Mouse (Mus musculus): ENCODE measurements around the gene Nup50.

Nup50 gene

GRCm38 (mm10) chr15:84922884-84923507 lies at the start of gene Nup50:
TSS of gene Nup50 (plus strand) at chr15:84923411.
- DNase-seq = peak; percentile 100

GRCm38 (mm10) chr15:84873867-84874266 lies 49.3 kb upstream of the Nup50 start:
- no peak for DNase-seq

GRCm38 (mm10) chr15:84877029-84877815 lies 46.0 kb upstream of the Nup50 start:
- DNase-seq = no peak

GRCm38 (mm10) chr15:84888066-84888465 lies 35.1 kb upstream of the Nup50 start:
- peak; percentile 58 to 69 for DNase-seq

- DNase-seq = no peak
Measured at GRCm38 (mm10) chr15:84891246-84891645, 32.0 kb upstream of the Nup50 start.

- DNase-seq = peak; percentile 88 to 90
Measured at GRCm38 (mm10) chr15:84891658-84892057, 31.6 kb upstream of the Nup50 start.

- peak; percentile 13 to 38 for DNase-seq
Measured at GRCm38 (mm10) chr15:84896216-84896615, 27.0 kb upstream of the Nup50 start.

GRCm38 (mm10) chr15:84896664-84897063 lies 26.5 kb upstream of the Nup50 start:
- no peak for DNase-seq

- peak; percentile 41 to 45 for DNase-seq
Measured at GRCm38 (mm10) chr15:84898077-84898476, 25.1 kb upstream of the Nup50 start.

GRCm38 (mm10) chr15:84903843-84904385 lies 19.3 kb upstream of the Nup50 start:
- DNase-seq = no peak

GRCm38 (mm10) chr15:84913201-84913600 lies 10.0 kb upstream of the Nup50 start:
- no peak for DNase-seq

- DNase-seq = no peak
Measured at GRCm38 (mm10) chr15:84919938-84920337, 3.3 kb upstream of the Nup50 start, which contains the start of gene Gm29666. TSS of gene Gm29666 (minus strand) at chr15:84920038.

- no peak for DNase-seq
Measured at GRCm38 (mm10) chr15:84923508-84924181, 434 bp downstream of the Nup50 start.

GRCm38 (mm10) chr15:84924781-84925315 lies 1.6 kb downstream of the Nup50 start:
- peak; percentile 60 to 77 for DNase-seq

GRCm38 (mm10) chr15:84925495-84926018 lies 2.3 kb downstream of the Nup50 start:
- no peak for DNase-seq

- no peak for DNase-seq
Measured at GRCm38 (mm10) chr15:84932351-84932750, 9.1 kb downstream of the Nup50 start.

GRCm38 (mm10) chr15:84934901-84935300 lies 11.7 kb downstream of the Nup50 start:
- DNase-seq = no peak

GRCm38 (mm10) chr15:84940102-84940501 lies 16.9 kb downstream of the Nup50 start:
- DNase-seq = no peak

GRCm38 (mm10) chr15:84942647-84943285 lies 19.6 kb downstream of the Nup50 start:
- no peak for DNase-seq

GRCm38 (mm10) chr15:84944319-84944718 lies 21.1 kb downstream of the Nup50 start:
- DNase-seq = no peak

GRCm38 (mm10) chr15:84948990-84949389 lies 25.8 kb downstream of the Nup50 start:
- DNase-seq = peak in 1 of 2 experiments; percentile 38

- DNase-seq = no peak
Measured at GRCm38 (mm10) chr15:84950053-84950452, 26.8 kb downstream of the Nup50 start.

Measured in cerebellum, postnatal 14 days (tissue).